Mouse (Mus musculus) forebrain, embryonic 13.5 days (tissue): Measurements from ENCODE around the gene Atp5l. TPM values are rescaled to one million over a fixed set of nuclear protein-coding genes. Genes with fewer than 3 reads are reported as not detected.
"Not testable (repeated sequence)": the region's sequence is repeated elsewhere in the genome, so short reads cannot be mapped to it uniquely, and the experiment has no call there.

Source experiments
- ATAC-seq: fragments of 200-750 bp; cut with Nextera tagmentation; 2 replicates; pipeline ENCODE4 v1.8.0; 2017
- H3K27ac ChIP-seq: fragments of 300-500 bp; sonication (generic); 2 replicates; pipeline ENCODE4 v1.5.1; 2015; ENCODE audit warnings: inconsistent platforms, mild to moderate bottlenecking, moderate library complexity
- H3K27me3 ChIP-seq: fragments of 300-500 bp; sonication (generic); 2 replicates; pipeline ENCODE4 v1.6.1; 2015; ENCODE audit warnings: mild to moderate bottlenecking, inconsistent platforms
- H3K36me3 ChIP-seq: fragments of 300-500 bp; sonication (generic); 2 replicates; pipeline ENCODE4 v1.6.1; 2015; ENCODE audit warnings: mild to moderate bottlenecking, inconsistent platforms; ENCODE audit not compliant: poor library complexity, severe bottlenecking
- H3K4me1 ChIP-seq: fragments of 300-500 bp; sonication (generic); 2 replicates; pipeline ENCODE4 v1.6.1; 2015; ENCODE audit warnings: inconsistent platforms
- H3K4me2 ChIP-seq: fragments of 300-500 bp; sonication (generic); 2 replicates; pipeline ENCODE4 v1.6.1; 2015; ENCODE audit warnings: inconsistent platforms, mild to moderate bottlenecking, moderate library complexity
- H3K4me3 ChIP-seq: fragments of 300-500 bp; sonication (generic); 2 replicates; pipeline ENCODE4 v1.5.1; 2015; ENCODE audit warnings: mild to moderate bottlenecking, inconsistent platforms
- H3K9ac ChIP-seq: fragments of 300-500 bp; sonication (generic); 2 replicates; pipeline ENCODE4 v1.6.1; 2015; ENCODE audit warnings: mild to moderate bottlenecking, inconsistent platforms
- H3K9me3 ChIP-seq: fragments of 300-500 bp; sonication (generic); replicated peaks from 2 replicates; pipeline ENCODE4 v1.6.1; 2016; ENCODE audit warnings: inconsistent platforms
- WGBS: fragments of 180-500 bp; shearing (Covaris S2); methylation state at CpG from one replicate; pipeline ENCODE4 v1.1.7; 2015; 5-methylcytosine and 5-hydroxymethylcytosine counted together
- polyA plus RNA-seq: library from polyadenylated mRNA; unstranded; fragments of >200 nt; fragmentation: Nextera tagmentation; extraction: Ambion mirVana; gene quantifications from 2 replicates; pipeline ENCODE4 v1.2.1, GENCODE M21; 2015

Gene Atp5l
- polyA plus RNA-seq: 777 and 836 TPM in 2 replicates

- peak within 1 kb of the TSS; percentile 94 for H3K4me2 ChIP-seq
- under 1% methylated on average over 47 of the region's 48 CpGs for WGBS
Measured at GRCm38 (mm10) chr9:44920374-44921122, at the start of gene Atp5l. TSS of gene Atp5l (minus strand) at chr9:44920742.

GRCm38 (mm10) chr9:44969450-44969849, 48.9 kb upstream of the Atp5l start:
- ATAC-seq: no peak
- 67% methylated on average over 1 of the region's 1 CpGs for WGBS
- Histone ChIP-seq H3K9me3 (no peaks in the 10 kb centered on the region), H3K4me3 (no peak overlapping the region), H3K27ac (no peak overlapping the region), H3K4me1 (peaks cover 12% of the 10 kb centered on the region), H3K36me3 (no peaks in the 10 kb centered on the region), H3K4me2 (no peak overlapping the region), H3K27me3 (peaks cover 27% of the 10 kb centered on the region), H3K9ac (no peak overlapping the region)

More at GRCm38 (mm10) chr9:44920374-44921122, at the start of gene Atp5l:
- Histone ChIP-seq H3K4me1 (peaks cover 24% of the 10 kb centered on the region), H3K4me3 (peak within 1 kb of the TSS; percentile 100), H3K36me3 (no peaks in the 10 kb centered on the region), H3K9me3 (no peaks in the 10 kb centered on the region), H3K27ac (peak within 1 kb of the TSS; percentile 87), H3K9ac (peak within 1 kb of the TSS; percentile 96), H3K27me3 (no peaks in the 10 kb centered on the region)
- peak; percentile 91 for ATAC-seq

GRCm38 (mm10) chr9:44967763-44968162, 47.2 kb upstream of the Atp5l start:
- H3K4me1 ChIP-seq: peaks cover 16% of the 10 kb centered on the region
- H3K9ac ChIP-seq, H3K27ac ChIP-seq, H3K36me3 ChIP-seq, H3K4me2 ChIP-seq, ATAC-seq, H3K4me3 ChIP-seq, H3K9me3 ChIP-seq: not testable (repeated sequence)
- H3K27me3 ChIP-seq: peaks cover 13% of the 10 kb centered on the region
- 81% methylated on average over 5 of the region's 5 CpGs for WGBS

GRCm38 (mm10) chr9:44966815-44967242, 46.3 kb upstream of the Atp5l start:
- 21% methylated on average over 3 of the region's 3 CpGs for WGBS
- Histone ChIP-seq H3K9me3 (no peaks in the 10 kb centered on the region), H3K4me1 (peaks cover 16% of the 10 kb centered on the region), H3K27ac (no peak overlapping the region), H3K9ac (no peak overlapping the region), H3K27me3 (peaks cover 13% of the 10 kb centered on the region), H3K4me3 (no peak overlapping the region), H3K36me3 (peaks cover 12% of the 10 kb centered on the region), H3K4me2 (no peak overlapping the region)
- ATAC-seq: no peak

GRCm38 (mm10) chr9:44965833-44966466, 45.4 kb upstream of the Atp5l start:
- peaks cover 7% of the 10 kb centered on the region for H3K27me3 ChIP-seq
- peak overlapping the region; percentile 88 for H3K4me3 ChIP-seq
- no peak overlapping the region for H3K27ac ChIP-seq
- peaks cover 16% of the 10 kb centered on the region for H3K4me1 ChIP-seq
- peak; percentile 12 for ATAC-seq
- no peaks in the 10 kb centered on the region for H3K9me3 ChIP-seq
- 13% methylated on average over 10 of the region's 10 CpGs for WGBS
- H3K4me2 ChIP-seq: peak overlapping the region; percentile 68
- H3K36me3 ChIP-seq: peaks cover 21% of the 10 kb centered on the region
- H3K9ac ChIP-seq: peak overlapping the region; percentile 41

GRCm38 (mm10) chr9:44965126-44965832, 44.7 kb upstream of the Atp5l start, which contains the start of gene Ube4a:
TSS of gene Ube4a (minus strand) at chr9:44965600.
- H3K27me3 ChIP-seq: peaks cover 3% of the 10 kb centered on the region; the same call in 1 of the 2 replicates
- peaks cover 25% of the 10 kb centered on the region for H3K36me3 ChIP-seq
- H3K4me3 ChIP-seq: peak within 1 kb of the TSS; percentile 88
- H3K27ac ChIP-seq: no peak within 1 kb of the TSS
- peak within 1 kb of the TSS; percentile 80 for H3K9ac ChIP-seq
- no peaks in the 10 kb centered on the region for H3K9me3 ChIP-seq
- 1% methylated on average over 38 of the region's 39 CpGs for WGBS
- peak; percentile 96 for ATAC-seq
- H3K4me1 ChIP-seq: peaks cover 16% of the 10 kb centered on the region
- H3K4me2 ChIP-seq: peak within 1 kb of the TSS; percentile 93

GRCm38 (mm10) chr9:44954432-44954831, 33.9 kb upstream of the Atp5l start:
- Histone ChIP-seq H3K4me2 (no peak overlapping the region), H3K9ac (no peak overlapping the region), H3K4me1 (no peaks in the 10 kb centered on the region), H3K36me3 (peaks cover 82% of the 10 kb centered on the region), H3K4me3 (no peak overlapping the region), H3K27ac (no peak overlapping the region), H3K9me3 (no peaks in the 10 kb centered on the region), H3K27me3 (no peaks in the 10 kb centered on the region)
- WGBS: 88% methylated on average over 3 of the region's 3 CpGs
- ATAC-seq: no peak

GRCm38 (mm10) chr9:44947836-44948235, 27.3 kb upstream of the Atp5l start:
- Histone ChIP-seq H3K9ac (no peak overlapping the region), H3K4me2 (no peak overlapping the region), H3K9me3 (no peaks in the 10 kb centered on the region), H3K4me3 (no peak overlapping the region), H3K4me1 (no peaks in the 10 kb centered on the region), H3K36me3 (peaks cover 97% of the 10 kb centered on the region), H3K27ac (no peak overlapping the region), H3K27me3 (no peaks in the 10 kb centered on the region)
- ATAC-seq: no peak
- WGBS: 89% methylated on average over 5 of the region's 5 CpGs

GRCm38 (mm10) chr9:44946185-44946695, 25.7 kb upstream of the Atp5l start:
- H3K4me3 ChIP-seq: no peak overlapping the region
- no peaks in the 10 kb centered on the region for H3K27me3 ChIP-seq
- H3K4me2 ChIP-seq: no peak overlapping the region
- H3K4me1 ChIP-seq: no peaks in the 10 kb centered on the region
- H3K9me3 ChIP-seq: no peaks in the 10 kb centered on the region
- no peak for ATAC-seq
- H3K27ac ChIP-seq: no peak overlapping the region
- H3K36me3 ChIP-seq: peaks cover 98% of the 10 kb centered on the region
- H3K9ac ChIP-seq: no peak overlapping the region
- WGBS: 96% methylated on average over 7 of the region's 7 CpGs

- no peaks in the 10 kb centered on the region for H3K4me1 ChIP-seq
- H3K27ac ChIP-seq: no peak overlapping the region
- H3K9ac ChIP-seq: no peak overlapping the region
- H3K4me3 ChIP-seq: no peak overlapping the region
- no peak overlapping the region for H3K4me2 ChIP-seq
- H3K9me3 ChIP-seq: no peaks in the 10 kb centered on the region
- H3K36me3 ChIP-seq: peaks cover 94% of the 10 kb centered on the region
- WGBS: 98% methylated on average over 4 of the region's 4 CpGs
- H3K27me3 ChIP-seq: no peaks in the 10 kb centered on the region
- no peak for ATAC-seq
Measured at GRCm38 (mm10) chr9:44942421-44942820, 21.9 kb upstream of the Atp5l start.

GRCm38 (mm10) chr9:44941756-44942155, 21.2 kb upstream of the Atp5l start:
- H3K4me2 ChIP-seq: no peak overlapping the region
- H3K9ac ChIP-seq: no peak overlapping the region
- H3K36me3 ChIP-seq: peaks cover 94% of the 10 kb centered on the region
- H3K4me1 ChIP-seq: no peaks in the 10 kb centered on the region
- no peak for ATAC-seq
- WGBS: 87% methylated on average over 4 of the region's 4 CpGs
- no peaks in the 10 kb centered on the region for H3K27me3 ChIP-seq
- H3K4me3 ChIP-seq: no peak overlapping the region
- H3K9me3 ChIP-seq: no peaks in the 10 kb centered on the region
- H3K27ac ChIP-seq: no peak overlapping the region

GRCm38 (mm10) chr9:44921543-44921942, 1.0 kb upstream of the Atp5l start:
- peaks cover 21% of the 10 kb centered on the region for H3K4me1 ChIP-seq
- H3K27me3 ChIP-seq: no peaks in the 10 kb centered on the region
- 63% methylated on average over 2 of the region's 2 CpGs for WGBS
- H3K36me3 ChIP-seq: no peaks in the 10 kb centered on the region
- H3K9me3 ChIP-seq: no peaks in the 10 kb centered on the region
- peak overlapping the region; percentile 94 for H3K4me2 ChIP-seq
- H3K9ac ChIP-seq: peak overlapping the region; percentile 96; the same call in 1 of the 2 replicates
- peak overlapping the region; percentile 100 for H3K4me3 ChIP-seq
- ATAC-seq: no peak
- H3K27ac ChIP-seq: peak overlapping the region; percentile 87; the same call in 1 of the 2 replicates
